Mouse (Mus musculus) lung, postnatal 0 days (tissue): Measurements from ENCODE around the gene Zfp428. TPM values are rescaled to one million over a fixed set of nuclear protein-coding genes. Genes with fewer than 3 reads are reported as not detected.

ENCODE experiments used
- ATAC-seq: fragments of 200-750 bp; cut with Nextera tagmentation; 2 replicates; pipeline ENCODE4 v1.8.0; 2017; ENCODE audit warnings: moderate library complexity
- DNase-seq: peaks from one replicate; pipeline ENCODE4 v3.0.0-alpha.2; 2016; ENCODE audit warnings: low spot score
- H3K27ac ChIP-seq: fragments of 300-500 bp; sonication (generic); 2 replicates; pipeline ENCODE4 v1.5.1; 2014; ENCODE audit warnings: antibody characterized with exemption, mild to moderate bottlenecking, low read length, mixed read lengths
- H3K27me3 ChIP-seq: fragments of 300-500 bp; sonication (generic); replicated peaks from 2 replicates; pipeline ENCODE4 v1.6.1; 2014; ENCODE audit warnings: low read length, mixed read lengths; ENCODE audit not compliant: insufficient read depth
- H3K36me3 ChIP-seq: fragments of 300-500 bp; sonication (generic); 2 replicates; pipeline ENCODE4 v1.6.1; 2014; ENCODE audit warnings: low read length, mixed read lengths; ENCODE audit not compliant: insufficient read depth
- H3K4me1 ChIP-seq: fragments of 300-500 bp; sonication (generic); 2 replicates; pipeline ENCODE4 v1.6.1; 2014; ENCODE audit warnings: antibody characterized with exemption, low read depth, low read length, mixed read lengths; ENCODE audit not compliant: insufficient read depth
- H3K4me2 ChIP-seq: fragments of 300-500 bp; sonication (generic); replicated peaks from 2 replicates; pipeline ENCODE4 v1.6.1; 2014; ENCODE audit warnings: low read depth, mild to moderate bottlenecking, low read length, moderate library complexity, mixed read lengths
- H3K4me3 ChIP-seq: fragments of 300-500 bp; sonication (generic); 2 replicates; pipeline ENCODE4 v1.5.1; 2014; ENCODE audit warnings: low read depth, low read length
- H3K9ac ChIP-seq: fragments of 300-500 bp; sonication (generic); replicated peaks from 2 replicates; pipeline ENCODE4 v1.6.1; 2014; ENCODE audit warnings: low read depth, mild to moderate bottlenecking
- H3K9me3 ChIP-seq: fragments of 300-500 bp; sonication (generic); 2 replicates; pipeline ENCODE4 v1.6.1; 2016; ENCODE audit warnings: low read length, mixed read lengths
- CTCF ChIP-seq: IDR thresholded peaks from 2 replicates; pipeline ENCODE4 v1.5.1; 2016; ENCODE audit warnings: antibody characterized with exemption, mild to moderate bottlenecking
- EP300 ChIP-seq: IDR thresholded peaks from 2 replicates; pipeline ENCODE4 v1.6.1; 2016; ENCODE audit warnings: antibody characterized with exemption, mild to moderate bottlenecking, control low read depth
- WGBS: fragments of 180-500 bp; shearing (Covaris S2); extraction: QIAGEN DNeasy Blood & Tissue Kit; methylation state at CpG from one replicate; pipeline ENCODE4 v1.1.7; 2014; 5-methylcytosine and 5-hydroxymethylcytosine counted together
- polyA plus RNA-seq: library from polyadenylated mRNA; unstranded; fragments of >200 nt; fragmentation: Nextera tagmentation; extraction: Ambion mirVana; gene quantifications from 2 replicates; pipeline ENCODE4 v1.2.1, GENCODE M21; 2015

Zfp428 gene
- polyA plus RNA-seq, 1 experiment from 2014 or later, result 17.0 TPM

GRCm38 (mm10) chr7:24530062-24530931 is 23.5 kb downstream of the Zfp428 start, which contains the start of gene Irgq:
Gene Irgq (plus strand): TSS chr7:24530689.
- H3K4me1 ChIP-seq, result peaks cover 4% of the 10 kb centered on the region; the same call in 1 of the 2 replicates
- under 1% methylated on average over 44 of the region's 44 CpGs for WGBS
- TF ChIP-seq CTCF (no peak), EP300 (no peak)
- H3K27me3 ChIP-seq, result no peaks in the 10 kb centered on the region
- peak within 1 kb of the TSS; percentile 95 for H3K4me2 ChIP-seq
- DNase-seq (peak; percentile 99), ATAC-seq (peak; percentile 95)
- H3K9ac ChIP-seq, result peak within 1 kb of the TSS; percentile 75
- H3K4me3 ChIP-seq, result peak within 1 kb of the TSS; percentile 61
- H3K36me3 ChIP-seq, result peaks cover 8% of the 10 kb centered on the region; the same call in 1 of the 2 replicates
- H3K27ac ChIP-seq, result peak within 1 kb of the TSS; percentile 81
- no peaks in the 10 kb centered on the region for H3K9me3 ChIP-seq

DNA sequence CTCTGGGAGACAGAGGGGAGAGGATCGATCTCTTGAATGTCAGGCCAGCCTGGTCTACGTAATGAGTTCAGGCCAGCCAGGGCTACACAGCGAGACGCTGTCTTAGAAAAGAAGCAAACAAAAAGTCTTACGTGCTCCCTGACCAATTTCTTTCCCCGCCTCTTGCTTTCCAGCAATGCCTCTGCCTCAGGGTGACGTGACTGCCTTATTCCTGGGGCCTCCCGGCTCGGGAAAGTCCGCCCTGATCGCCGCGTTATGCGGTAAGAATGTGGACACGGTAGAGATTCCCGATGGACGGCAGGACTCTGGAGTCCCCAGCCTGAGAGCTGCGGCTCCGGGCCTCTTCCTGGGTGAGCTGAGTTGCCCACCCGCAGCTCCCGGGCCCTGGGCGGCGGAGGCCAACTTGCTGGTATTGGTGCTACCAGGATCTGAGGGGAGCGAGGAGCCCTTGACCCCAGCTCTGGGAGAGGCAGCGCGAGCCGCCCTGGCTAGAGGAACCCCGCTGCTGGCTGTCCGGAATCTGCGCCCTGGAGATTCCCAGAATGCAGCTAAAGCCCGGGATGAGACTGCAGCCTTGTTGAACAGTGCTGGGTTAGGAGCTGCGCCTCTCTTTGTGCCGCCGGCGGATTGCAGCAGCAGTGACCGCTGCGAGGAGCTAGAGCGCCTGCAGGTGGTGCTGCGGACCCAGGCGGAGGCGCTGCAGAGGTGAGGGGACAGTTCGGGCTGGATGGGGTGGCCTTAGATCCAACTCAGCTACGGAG is 24.6 kb downstream of the Zfp428 start:
- Histone ChIP-seq H3K36me3 (peaks cover 8% of the 10 kb centered on the region; the same call in 1 of the 2 replicates), H3K9ac (peak overlapping the region; percentile 75), H3K9me3 (no peaks in the 10 kb centered on the region), H3K27ac (peak overlapping the region; percentile 81), H3K4me1 (peaks cover 4% of the 10 kb centered on the region; the same call in 1 of the 2 replicates), H3K4me2 (peak overlapping the region; percentile 95), H3K4me3 (peak overlapping the region; percentile 61), H3K27me3 (no peaks in the 10 kb centered on the region)
- peak; percentile 59 for ATAC-seq
- DNase-seq, result peak; percentile 88
- WGBS, result under 1% methylated on average over 42 of the region's 43 CpGs
- no peak for TF ChIP-seq EP300
- TF ChIP-seq CTCF, result peak; percentile 92

- Histone ChIP-seq H3K36me3 (peaks cover 8% of the 10 kb centered on the region; the same call in 1 of the 2 replicates), H3K9me3 (no peaks in the 10 kb centered on the region), H3K4me2 (no peak overlapping the region), H3K27ac (no peak overlapping the region), H3K4me1 (peaks cover 4% of the 10 kb centered on the region; the same call in 1 of the 2 replicates), H3K27me3 (no peaks in the 10 kb centered on the region), H3K9ac (no peak overlapping the region), H3K4me3 (no peak overlapping the region)
- ATAC-seq (no peak), DNase-seq (no peak)
- WGBS, result 89% methylated on average over 28 of the region's 28 CpGs
- TF ChIP-seq CTCF (0 out of 2 replicates have a peak, but pooled peaks have one; percentile 3), EP300 (no peak)
These were observed 26.3 kb downstream of the Zfp428 start for GRCm38 (mm10) chr7:24533031-24533571.

DNA sequence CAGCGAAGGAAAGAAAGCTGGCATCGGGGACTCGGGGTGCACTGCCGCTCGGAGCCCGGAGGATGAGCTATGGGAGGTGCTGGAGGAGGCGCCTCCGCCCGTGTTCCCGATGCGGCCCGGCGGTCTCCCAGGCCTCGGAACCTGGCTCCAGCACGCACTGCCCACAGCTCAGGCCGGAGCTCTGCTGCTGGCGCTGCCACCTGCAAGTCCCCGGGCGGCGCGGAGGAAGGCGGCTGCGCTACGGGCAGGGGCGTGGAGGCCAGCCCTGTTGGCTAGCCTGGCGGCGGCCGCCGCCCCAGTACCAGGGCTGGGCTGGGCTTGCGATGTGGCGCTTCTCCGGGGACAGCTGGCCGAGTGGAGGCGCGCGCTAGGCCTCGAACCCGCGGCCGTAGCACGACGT is 27.0 kb downstream of the Zfp428 start:
- H3K4me2 ChIP-seq, result no peak overlapping the region
- H3K4me3 ChIP-seq, result no peak overlapping the region
- TF ChIP-seq EP300 (no peak), CTCF (no peak)
- DNase-seq (no peak), ATAC-seq (no peak)
- peaks cover 8% of the 10 kb centered on the region; the same call in 1 of the 2 replicates for H3K36me3 ChIP-seq
- H3K9ac ChIP-seq, result no peak overlapping the region
- H3K4me1 ChIP-seq, result peaks cover 4% of the 10 kb centered on the region; the same call in 1 of the 2 replicates
- H3K27ac ChIP-seq, result no peak overlapping the region
- 65% methylated on average over 41 of the region's 42 CpGs for WGBS
- H3K27me3 ChIP-seq, result no peaks in the 10 kb centered on the region
- no peaks in the 10 kb centered on the region for H3K9me3 ChIP-seq

DNA sequence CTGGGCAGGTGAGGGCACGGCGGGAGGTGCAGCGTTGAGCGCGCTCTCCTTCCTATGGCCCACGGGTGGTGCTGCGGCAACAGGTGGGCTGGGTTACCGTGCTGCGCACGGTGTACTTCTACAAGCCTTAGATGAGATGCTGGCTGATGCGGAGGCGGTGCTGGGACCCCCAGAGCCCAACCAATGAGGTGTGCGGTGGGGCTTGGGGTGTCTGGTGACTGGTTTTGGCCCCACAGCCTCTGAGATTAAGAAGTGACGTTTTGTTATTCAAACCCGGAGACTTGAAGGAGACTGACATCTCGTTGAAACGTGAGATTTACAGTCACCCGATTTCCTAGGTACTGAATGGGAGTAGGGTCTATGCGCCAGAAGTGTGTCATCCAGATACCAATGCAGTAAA is 27.5 kb downstream of the Zfp428 start:
- Histone ChIP-seq H3K4me3 (no peak overlapping the region), H3K4me2 (no peak overlapping the region), H3K4me1 (peaks cover 4% of the 10 kb centered on the region; the same call in 1 of the 2 replicates), H3K27ac (no peak overlapping the region), H3K36me3 (peaks cover 8% of the 10 kb centered on the region; the same call in 1 of the 2 replicates), H3K9ac (no peak overlapping the region), H3K9me3 (no peaks in the 10 kb centered on the region), H3K27me3 (no peaks in the 10 kb centered on the region)
- no peak for DNase-seq
- ATAC-seq, result no peak
- WGBS, result 56% methylated on average over 14 of the region's 19 CpGs
- TF ChIP-seq EP300 (no peak), CTCF (no peak)

- ATAC-seq (no peak), DNase-seq (no peak)
- WGBS, result 80% methylated on average over 4 of the region's 4 CpGs
- H3K4me2 ChIP-seq, result no peak overlapping the region
- H3K9me3 ChIP-seq, result no peaks in the 10 kb centered on the region
- no peak overlapping the region for H3K27ac ChIP-seq
- TF ChIP-seq EP300 (no peak), CTCF (no peak)
- H3K4me1 ChIP-seq, result no peaks in the 10 kb centered on the region
- H3K4me3 ChIP-seq, result no peak overlapping the region
- H3K9ac ChIP-seq, result no peak overlapping the region
- no peaks in the 10 kb centered on the region for H3K27me3 ChIP-seq
- H3K36me3 ChIP-seq, result peaks cover 8% of the 10 kb centered on the region; the same call in 1 of the 2 replicates
These were observed 30.3 kb downstream of the Zfp428 start for GRCm38 (mm10) chr7:24537081-24537480.
